Mouse (Mus musculus) limb, embryonic 12.5 days (tissue): Measurements from ENCODE around the gene Gcnt2. TPM values are rescaled to one million over a fixed set of nuclear protein-coding genes. Genes with fewer than 3 reads are reported as not detected.
A peak's percentile ranks its signal among the peaks of the same experiment; 100 is the strongest.
"Not testable (repeated sequence)": the region's sequence is repeated elsewhere in the genome, so short reads cannot be mapped to it uniquely, and the experiment has no call there.

ENCODE experiments used
- ATAC-seq: fragments of 200-750 bp; cut with Nextera tagmentation; 2 replicates; pipeline ENCODE4 v1.8.0; 2017; ENCODE audit warnings: low read depth, moderate TSS enrichment; ENCODE audit not compliant: insufficient number of reproducible peaks, insufficient read depth, low FRiP score, low TSS enrichment
- H3K27ac ChIP-seq: fragments of 300-500 bp; sonication (generic); 2 replicates; pipeline ENCODE4 v1.5.1; 2016; ENCODE audit warnings: mild to moderate bottlenecking, moderate library complexity
- H3K27me3 ChIP-seq: fragments of 300-500 bp; sonication (generic); 2 replicates; pipeline ENCODE4 v1.6.1; 2016; ENCODE audit warnings: mild to moderate bottlenecking, moderate library complexity
- H3K36me3 ChIP-seq: fragments of 300-500 bp; sonication (generic); 2 replicates; pipeline ENCODE4 v1.6.1; 2016; ENCODE audit warnings: mild to moderate bottlenecking, moderate library complexity
- H3K4me1 ChIP-seq: fragments of 300-500 bp; sonication (generic); replicated peaks from 2 replicates; pipeline ENCODE4 v1.6.1; 2016
- H3K4me2 ChIP-seq: fragments of 300-500 bp; sonication (generic); 2 replicates; pipeline ENCODE4 v1.6.1; 2016; ENCODE audit warnings: mild to moderate bottlenecking, moderate library complexity
- H3K4me3 ChIP-seq: fragments of 300-500 bp; sonication (generic); replicated peaks from 2 replicates; pipeline ENCODE4 v1.5.1; 2016; ENCODE audit warnings: mild to moderate bottlenecking
- H3K9ac ChIP-seq: fragments of 300-500 bp; sonication (generic); replicated peaks from 2 replicates; pipeline ENCODE4 v1.6.1; 2016; ENCODE audit warnings: mild to moderate bottlenecking, moderate library complexity
- H3K9me3 ChIP-seq: fragments of 300-500 bp; sonication (generic); 2 replicates; pipeline ENCODE4 v1.6.1; 2016; ENCODE audit warnings: mild to moderate bottlenecking, moderate library complexity
- WGBS: fragments of 180-500 bp; shearing (Covaris S2); methylation state at CpG from one replicate; pipeline ENCODE4 v1.1.7; 2016; 5-methylcytosine and 5-hydroxymethylcytosine counted together
- polyA plus RNA-seq: library from polyadenylated mRNA; unstranded; fragments of >200 nt; fragmentation: Nextera tagmentation; extraction: Ambion mirVana; gene quantifications from 2 replicates; pipeline ENCODE4 v1.2.1, GENCODE M21; 2016

Gcnt2 gene
- polyA plus RNA-seq, 1 experiment from 2014 or later, result 2.1 TPM

DNA sequence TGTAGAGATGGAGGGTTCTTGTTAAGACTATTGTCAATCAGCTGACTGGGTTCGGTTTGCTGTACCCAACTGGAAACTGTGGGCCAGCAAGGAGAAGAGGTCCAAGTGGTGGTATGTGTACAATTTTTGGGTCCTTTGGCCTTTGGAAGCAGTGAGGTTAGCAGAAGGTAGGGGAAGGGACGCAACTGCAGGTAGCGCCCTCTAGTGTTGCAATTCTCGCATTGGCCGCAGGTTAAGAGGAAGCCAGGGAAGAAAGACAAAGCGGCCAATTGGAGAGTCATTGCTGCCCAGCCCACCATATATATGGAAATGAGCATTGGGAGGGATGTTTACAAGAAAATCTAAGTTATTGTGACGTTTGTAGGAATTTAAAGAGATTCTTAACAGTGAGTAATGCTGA lies 118.1 kb downstream of the Gcnt2 start:
- ATAC-seq, result no peak
- H3K27ac ChIP-seq, result no peak overlapping the region
- no peak overlapping the region for H3K4me3 ChIP-seq
- 12% methylated on average over 7 of the region's 7 CpGs for WGBS
- H3K9me3 ChIP-seq, result no peaks in the 10 kb centered on the region
- H3K27me3 ChIP-seq, result no peaks in the 10 kb centered on the region
- no peaks in the 10 kb centered on the region for H3K4me1 ChIP-seq
- H3K9ac ChIP-seq, result no peak overlapping the region
- no peak overlapping the region for H3K4me2 ChIP-seq
- no peaks in the 10 kb centered on the region for H3K36me3 ChIP-seq

DNA sequence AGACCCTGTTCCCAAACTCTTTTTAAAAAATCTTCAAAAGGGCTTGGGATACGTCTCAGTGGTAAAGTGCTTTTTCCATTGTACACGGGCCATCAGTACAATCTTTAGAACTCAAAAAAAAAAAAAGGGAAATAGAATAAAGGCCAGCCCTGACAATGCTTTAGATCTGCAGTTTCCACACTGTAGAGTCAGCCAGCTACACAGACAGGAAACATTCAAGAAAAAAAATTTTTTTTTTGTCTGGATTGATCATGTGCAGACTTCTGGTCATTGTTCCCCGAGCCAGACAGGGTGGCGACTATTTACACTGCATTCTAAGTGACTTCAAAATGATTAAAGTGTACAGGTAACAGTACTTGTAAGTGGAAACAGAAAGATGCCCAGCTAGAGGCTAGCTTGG lies 119.1 kb downstream of the Gcnt2 start:
- H3K27ac ChIP-seq, result no peak overlapping the region

DNA sequence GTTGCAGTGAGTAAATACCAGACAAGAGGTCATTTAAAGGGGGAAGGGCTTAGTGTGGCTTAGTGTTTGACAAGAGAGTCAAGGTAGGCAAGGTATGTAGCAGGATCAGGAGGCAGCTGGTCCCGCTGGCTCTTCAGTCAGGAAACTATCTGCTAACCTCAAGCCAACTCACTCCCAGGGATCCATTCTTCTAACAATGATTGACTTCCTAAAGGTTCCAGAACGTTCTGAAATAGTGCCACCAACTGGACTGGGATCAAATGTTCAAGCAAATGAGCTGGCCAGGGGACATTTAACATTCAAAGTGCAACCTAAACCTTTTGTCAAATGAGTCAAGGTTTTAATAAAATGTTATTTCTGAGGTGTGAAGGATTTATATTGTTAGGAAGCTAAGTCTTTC lies 119.8 kb downstream of the Gcnt2 start:
- WGBS, result 67% methylated on average over 2 of the region's 2 CpGs
- Histone ChIP-seq H3K9me3 (no peaks in the 10 kb centered on the region), H3K27me3 (no peaks in the 10 kb centered on the region), H3K9ac (no peak overlapping the region), H3K36me3 (no peaks in the 10 kb centered on the region), H3K4me2 (no peak overlapping the region), H3K4me3 (no peak overlapping the region), H3K4me1 (no peaks in the 10 kb centered on the region), H3K27ac (no peak overlapping the region)
- ATAC-seq, result no peak

More for the DNA sequence above, 119.1 kb downstream of the Gcnt2 start:
- no peak overlapping the region for H3K4me3 ChIP-seq
- no peaks in the 10 kb centered on the region for H3K9me3 ChIP-seq
- no peak for ATAC-seq
- H3K9ac ChIP-seq, result no peak overlapping the region
- H3K36me3 ChIP-seq, result no peaks in the 10 kb centered on the region
- H3K4me1 ChIP-seq, result no peaks in the 10 kb centered on the region
- H3K4me2 ChIP-seq, result no peak overlapping the region
- H3K27me3 ChIP-seq, result no peaks in the 10 kb centered on the region
- 77% methylated on average over 4 of the region's 4 CpGs for WGBS

DNA sequence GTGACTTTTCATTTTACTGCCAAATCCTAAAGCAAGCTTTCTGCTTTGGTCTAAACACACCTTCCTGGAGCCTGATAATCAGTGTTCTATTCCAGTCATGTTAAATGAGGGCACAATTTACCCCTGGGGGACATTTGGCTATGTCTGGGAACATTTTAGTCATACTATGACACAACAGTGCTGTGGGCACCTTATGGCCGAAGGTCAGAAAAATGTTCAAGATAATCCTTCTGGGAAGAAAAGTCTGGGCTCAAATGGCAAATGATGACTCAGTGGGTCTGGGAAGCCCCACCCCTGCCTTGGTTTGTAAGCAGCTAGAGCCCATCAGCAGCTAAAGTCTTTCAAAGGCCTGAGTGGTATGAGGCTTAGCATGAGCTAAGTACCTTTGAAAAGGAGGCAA lies 123.2 kb downstream of the Gcnt2 start:
- Histone ChIP-seq H3K4me2 (no peak overlapping the region), H3K27me3 (no peaks in the 10 kb centered on the region), H3K9me3 (no peaks in the 10 kb centered on the region), H3K4me3 (no peak overlapping the region), H3K9ac (no peak overlapping the region), H3K36me3 (no peaks in the 10 kb centered on the region), H3K27ac (no peak overlapping the region), H3K4me1 (no peaks in the 10 kb centered on the region)
- no peak for ATAC-seq
- 90% methylated on average over 1 of the region's 1 CpGs for WGBS

DNA sequence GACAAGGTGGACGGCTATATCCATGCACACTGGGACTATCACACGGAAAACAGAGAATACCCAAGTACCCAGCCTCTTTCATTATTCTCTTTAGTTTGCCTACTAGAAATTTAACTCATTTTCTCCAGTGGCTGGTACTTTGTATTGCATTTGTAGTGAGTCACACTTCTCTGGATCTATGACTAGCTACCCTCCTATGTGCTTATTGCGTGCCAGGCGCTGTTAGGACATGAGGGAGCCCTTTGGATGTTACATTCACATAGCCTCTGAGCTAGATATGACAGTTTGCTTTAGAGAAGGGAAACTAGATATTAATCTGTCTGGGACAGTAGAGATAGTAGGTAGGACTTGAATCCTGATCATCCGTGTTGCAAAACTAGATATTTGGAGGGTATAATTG lies 126.5 kb downstream of the Gcnt2 start:
- no peaks in the 10 kb centered on the region for H3K27me3 ChIP-seq

DNA sequence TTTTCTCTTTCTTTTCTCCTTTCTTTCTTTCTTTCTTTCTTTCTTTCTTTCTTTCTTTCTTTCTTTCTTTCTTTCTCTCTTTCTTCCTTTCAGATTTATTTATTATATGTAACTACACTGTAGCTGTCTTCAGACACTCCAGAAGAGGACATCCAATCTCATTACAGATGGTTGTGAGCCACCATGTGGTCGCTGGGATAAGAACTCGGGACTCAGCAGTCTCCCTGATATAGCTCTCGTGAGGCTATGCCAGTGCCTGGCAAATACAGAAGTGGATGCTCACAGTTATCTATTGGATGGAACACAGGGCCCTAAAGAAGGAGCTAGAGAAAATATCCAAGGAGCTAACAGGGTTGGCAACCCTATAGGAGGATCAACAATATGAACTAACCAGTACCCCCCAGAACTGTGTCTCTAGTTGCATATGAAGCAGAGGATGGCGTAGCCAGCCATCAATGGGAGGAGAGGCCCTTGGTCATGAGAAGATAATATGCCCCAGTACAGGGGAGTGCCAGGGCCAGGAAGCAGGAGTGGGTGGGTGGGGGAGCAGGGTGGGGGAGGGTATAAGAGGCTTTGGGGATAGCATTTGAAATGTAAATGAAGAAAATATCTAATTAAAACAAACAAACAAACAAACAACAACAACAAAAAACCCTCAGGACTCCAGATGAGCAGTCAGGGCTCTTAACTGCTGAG lies 128.2 kb downstream of the Gcnt2 start:
- H3K27me3 ChIP-seq, H3K36me3 ChIP-seq, H3K9ac ChIP-seq, H3K9me3 ChIP-seq, H3K27ac ChIP-seq, H3K4me3 ChIP-seq, H3K4me1 ChIP-seq, ATAC-seq, H3K4me2 ChIP-seq: not testable (repeated sequence)
- 70% methylated on average over 4 of the region's 4 CpGs for WGBS

More for the DNA sequence above, 126.5 kb downstream of the Gcnt2 start:
- H3K9me3 ChIP-seq, result no peaks in the 10 kb centered on the region
- no peak overlapping the region for H3K9ac ChIP-seq
- H3K4me2 ChIP-seq, result no peak overlapping the region
- H3K4me3 ChIP-seq, result no peak overlapping the region
- 93% methylated on average over 5 of the region's 5 CpGs for WGBS
- no peaks in the 10 kb centered on the region for H3K36me3 ChIP-seq
- no peaks in the 10 kb centered on the region for H3K4me1 ChIP-seq
- no peak overlapping the region for H3K27ac ChIP-seq
- no peak for ATAC-seq

DNA sequence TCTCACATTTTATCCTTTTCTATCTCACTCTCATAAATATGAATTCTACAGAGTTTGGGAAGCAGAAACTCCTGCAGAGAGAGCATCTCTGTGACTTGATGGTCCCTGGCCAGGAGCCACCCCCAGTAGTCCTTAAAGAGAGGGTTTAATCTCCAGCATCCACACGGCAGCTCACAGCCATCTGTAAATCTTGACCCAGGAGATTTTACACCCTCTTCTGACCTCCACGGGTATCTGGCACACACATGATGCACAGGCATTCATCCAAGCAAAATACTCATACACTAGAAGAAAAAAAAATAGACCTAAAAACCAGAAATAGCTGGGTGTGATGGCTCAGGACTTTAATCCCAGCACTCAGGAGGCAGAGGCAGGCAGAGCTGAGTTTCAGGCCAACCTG lies 128.9 kb downstream of the Gcnt2 start:
- Histone ChIP-seq H3K4me2 (no peak overlapping the region), H3K27ac (no peak overlapping the region), H3K36me3 (no peaks in the 10 kb centered on the region), H3K27me3 (no peaks in the 10 kb centered on the region), H3K4me3 (no peak overlapping the region), H3K9ac (no peak overlapping the region), H3K4me1 (no peaks in the 10 kb centered on the region), H3K9me3 (no peaks in the 10 kb centered on the region)
- 63% methylated on average over 2 of the region's 2 CpGs for WGBS
- ATAC-seq, result no peak

DNA sequence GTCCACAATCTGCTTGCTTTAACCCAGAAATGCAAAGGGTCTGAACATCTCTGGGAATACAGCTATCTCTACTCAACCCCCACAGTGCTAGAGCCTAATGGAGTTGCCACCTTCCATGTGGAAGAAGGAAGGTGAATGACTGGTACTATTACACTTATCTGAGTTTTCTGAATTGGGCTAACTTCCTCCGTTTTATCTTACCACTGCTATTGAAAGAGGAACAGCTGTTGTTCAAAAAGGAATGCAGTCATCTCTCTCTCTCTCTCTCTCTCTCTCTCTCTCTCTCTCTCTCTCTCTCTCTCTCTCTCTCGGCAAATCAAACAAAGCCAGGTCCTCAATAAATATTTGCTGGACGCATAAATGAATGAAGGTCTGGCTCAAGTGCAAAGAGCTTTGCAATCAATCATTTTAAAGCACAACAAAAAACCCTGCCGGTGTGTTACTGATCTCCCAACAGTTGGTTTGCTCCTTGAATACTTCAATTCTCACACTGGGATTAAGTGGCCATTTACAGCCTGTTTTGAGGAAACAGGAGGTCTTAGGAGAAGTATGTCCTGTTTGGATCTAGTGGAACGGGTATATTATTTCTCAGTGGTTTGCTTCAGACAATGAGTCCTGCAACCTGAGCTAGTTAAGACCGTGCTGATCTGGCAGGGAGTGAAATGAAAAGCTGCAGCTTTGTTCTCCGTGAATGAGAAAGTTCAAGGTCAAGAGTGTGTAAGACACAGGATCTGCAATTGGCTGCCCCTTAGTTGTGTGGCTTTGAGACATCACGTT lies 135.1 kb downstream of the Gcnt2 start:
- Histone ChIP-seq H3K27me3 (no peaks in the 10 kb centered on the region), H3K9me3 (no peaks in the 10 kb centered on the region), H3K36me3 (no peaks in the 10 kb centered on the region), H3K9ac (no peak overlapping the region), H3K4me1 (0 out of 2 replicates have a peak, but pooled peaks cover 4% of the 10 kb centered on the region), H3K27ac (no peak overlapping the region), H3K4me2 (no peak overlapping the region), H3K4me3 (no peak overlapping the region)
- ATAC-seq, result peak; percentile 73
- 43% methylated on average over 8 of the region's 8 CpGs for WGBS

DNA sequence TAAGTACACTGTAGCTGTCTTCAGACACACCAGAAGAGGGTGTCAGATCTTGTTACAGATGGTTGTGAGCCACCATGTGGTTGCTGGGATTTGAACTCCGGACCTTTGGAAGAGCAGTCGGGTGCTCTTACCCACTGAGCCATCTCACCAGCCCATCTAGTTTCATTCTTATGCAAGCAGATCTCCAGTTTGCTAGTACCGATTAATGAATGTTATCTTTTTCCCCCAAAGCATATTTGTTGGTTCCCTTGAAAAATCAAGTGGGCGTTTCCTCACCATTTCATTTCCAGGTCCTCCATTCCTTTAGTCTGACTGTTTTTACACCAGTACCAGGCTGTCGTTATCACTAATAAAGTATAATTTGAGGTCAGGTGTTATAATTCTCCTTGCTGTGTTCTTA lies 139.0 kb downstream of the Gcnt2 start:
- not testable (repeated sequence) for ATAC-seq, H3K36me3 ChIP-seq, H3K4me2 ChIP-seq, H3K9me3 ChIP-seq, H3K9ac ChIP-seq, H3K27me3 ChIP-seq, H3K27ac ChIP-seq, H3K4me3 ChIP-seq
- WGBS, result 87% methylated on average over 5 of the region's 5 CpGs
- peaks cover 16% of the 10 kb centered on the region for H3K4me1 ChIP-seq

DNA sequence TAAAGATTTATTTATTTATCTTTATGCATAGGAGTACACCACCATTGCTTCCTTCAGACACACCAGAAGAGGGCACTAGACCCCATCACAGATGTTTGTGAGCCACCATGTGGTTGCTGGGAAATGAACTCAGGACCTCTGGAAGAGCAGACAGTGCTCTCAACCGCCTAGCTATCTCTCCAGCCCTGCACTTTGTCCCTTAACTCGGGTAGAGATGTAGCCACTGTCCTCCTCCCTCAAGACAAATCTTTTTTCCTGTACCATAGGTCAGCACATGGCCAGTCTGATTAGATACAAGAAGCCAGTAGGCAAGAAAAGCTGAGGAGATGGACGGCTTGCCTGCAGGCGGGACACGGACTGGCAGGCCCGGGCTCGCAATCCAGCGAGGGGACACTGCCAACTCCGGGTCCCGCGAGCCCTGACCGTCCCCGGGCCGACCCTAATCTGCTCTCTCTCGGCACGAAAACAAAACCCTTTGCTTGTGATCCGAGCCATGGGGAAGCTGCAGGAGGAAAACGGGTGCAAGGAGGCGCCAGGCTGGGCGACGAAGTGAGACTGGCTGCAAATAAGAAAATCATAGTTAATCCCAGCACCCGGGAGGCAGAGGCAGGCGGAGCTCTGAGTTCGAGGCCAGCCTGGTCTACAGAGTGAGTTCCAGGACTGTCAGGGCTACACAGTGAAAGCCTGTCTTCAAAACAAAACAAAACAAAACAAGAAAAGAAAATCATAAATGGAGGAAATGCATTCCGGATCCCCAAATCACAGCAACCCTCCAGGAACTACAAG lies 140.8 kb downstream of the Gcnt2 start:
- WGBS, result under 1% methylated on average over 25 of the region's 25 CpGs
- peaks cover 12% of the 10 kb centered on the region for H3K4me1 ChIP-seq
- H3K27ac ChIP-seq, result peak overlapping the region; percentile 97
- H3K4me3 ChIP-seq, result peak overlapping the region; percentile 83
- peak overlapping the region; percentile 85 for H3K4me2 ChIP-seq
- H3K9ac ChIP-seq, result peak overlapping the region; percentile 82
- ATAC-seq, result peak; percentile 54; the same call in 1 of the 2 replicates
- no peaks in the 10 kb centered on the region for H3K27me3 ChIP-seq
- H3K36me3 ChIP-seq, result peaks cover 17% of the 10 kb centered on the region
- H3K9me3 ChIP-seq, result no peaks in the 10 kb centered on the region

DNA sequence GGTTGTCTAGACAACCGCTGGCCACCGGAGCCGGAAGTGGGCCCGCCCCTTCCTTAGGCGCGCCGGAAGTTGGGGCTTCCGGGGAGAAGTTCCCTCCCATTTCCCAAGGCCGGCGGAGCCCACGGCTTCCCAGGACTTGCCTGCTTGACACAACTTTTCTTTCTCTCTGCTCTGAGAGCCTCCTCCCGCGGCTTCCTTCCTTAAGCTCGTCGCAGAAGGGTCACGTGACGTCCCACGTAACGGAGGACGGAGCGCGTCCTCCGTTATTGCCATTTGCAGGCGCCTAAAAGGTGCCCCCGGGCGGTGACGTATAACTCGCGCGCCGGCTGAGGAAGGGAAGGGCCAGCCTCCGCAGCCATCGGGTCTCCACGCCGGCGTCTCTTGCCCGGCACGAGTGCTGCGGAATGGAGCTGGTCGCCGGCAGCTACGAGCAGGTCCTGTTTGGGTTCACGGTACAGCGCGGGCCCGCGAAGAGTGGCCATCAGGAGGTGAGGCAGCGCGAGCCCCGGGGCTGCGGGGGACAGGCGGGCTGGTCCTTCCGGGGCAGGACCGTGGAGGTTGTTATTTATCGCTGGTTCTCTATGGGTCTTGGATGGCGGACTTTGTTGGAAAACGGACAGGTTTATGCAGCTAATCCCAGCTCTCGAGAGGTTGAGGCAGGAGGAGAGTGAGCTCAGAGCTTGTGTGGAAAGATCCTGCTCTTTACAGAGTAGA lies 141.5 kb downstream of the Gcnt2 start, which contains the start of gene Pak1ip1:
Gene Pak1ip1 (plus strand): TSS at position 98 of the 714 bp plus-strand sequence.
- no peaks in the 10 kb centered on the region for H3K9me3 ChIP-seq
- H3K27me3 ChIP-seq, result no peaks in the 10 kb centered on the region

More for the DNA sequence above, 141.5 kb downstream of the Gcnt2 start, which contains the start of gene Pak1ip1:
- Histone ChIP-seq H3K36me3 (peaks cover 24% of the 10 kb centered on the region), H3K9ac (peak within 1 kb of the TSS; percentile 82), H3K27ac (peak within 1 kb of the TSS; percentile 97), H3K4me1 (peaks cover 12% of the 10 kb centered on the region), H3K4me3 (peak within 1 kb of the TSS; percentile 83), H3K4me2 (peak within 1 kb of the TSS; percentile 85)
- WGBS, result under 1% methylated on average over 58 of the region's 58 CpGs
- peak; percentile 87 for ATAC-seq
